Mouse (Mus musculus) E14TG2a.4 (cell line): ENCODE data around the gene Zfp599.

ENCODE experiments used
- CTCF ChIP-seq: conservative IDR thresholded peaks from 2 replicates; pipeline ENCODE4 v1.5.1; 2014; ENCODE audit warnings: low read length
- NANOG ChIP-seq: IDR thresholded peaks from 2 replicates; pipeline ENCODE4 v1.6.1; 2014; ENCODE audit warnings: borderline replicate concordance, low read length, mixed read lengths
- POU5F1 ChIP-seq: IDR thresholded peaks from 2 replicates; pipeline ENCODE4 v1.6.1; 2014; ENCODE audit warnings: low read length, borderline replicate concordance

- TF ChIP-seq CTCF, result no peak
- TF ChIP-seq POU5F1, result no peak
- TF ChIP-seq NANOG, result no peak
Measured at GRCm38 (mm10) chr9:22307156-22307919, 47.6 kb upstream of the Zfp599 start, which contains the start of gene Zfp810.
